Mouse (Mus musculus): ENCODE results near the gene Hacl1. TPM values are rescaled to one million over a fixed set of nuclear protein-coding genes. Genes with fewer than 3 reads are reported as not detected.

Gene Hacl1
- polyA plus RNA-seq, 1 experiment: 4.3 TPM

DNA sequence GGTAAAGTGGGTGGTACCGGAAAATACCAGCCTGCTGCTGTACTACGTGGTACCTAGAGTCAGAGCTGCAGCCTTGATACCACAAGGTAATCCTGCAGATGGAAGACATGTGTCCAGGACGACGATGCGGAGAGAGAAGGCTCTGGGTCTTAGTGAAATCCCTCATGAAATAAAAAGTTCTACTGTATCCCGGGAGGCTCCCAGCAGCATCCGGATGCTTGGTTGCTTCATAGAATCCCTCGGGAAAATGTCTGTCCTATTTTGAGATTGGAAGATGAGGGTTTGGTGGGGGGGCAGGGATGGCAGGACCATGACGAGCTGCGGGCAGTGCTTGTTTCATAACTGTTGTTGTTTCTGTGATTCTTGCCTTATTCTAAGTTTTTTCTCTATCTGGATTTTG is 6.9 kb upstream of the Hacl1 start:
- Histone ChIP-seq H3K4me3 (ENCODE audit: low read depth, low read length) (no peak overlapping the region), H3K27me3 (ENCODE audit: control insufficient read depth, insufficient read depth, low read length) (no peaks in the 10 kb centered on the region), H3K27ac (ENCODE audit: insufficient read depth, low read depth, low read length) (0 out of 2 replicates have a peak overlapping the region, but pooled peaks have one; percentile 42), H3K4me1 (ENCODE audit: control insufficient read depth, insufficient read depth, insufficient read length, low read length) (peaks cover 8% of the 10 kb centered on the region; the same call in 1 of the 2 replicates), H3K36me3 (ENCODE audit: control insufficient read depth, insufficient read depth, low read length) (no peaks in the 10 kb centered on the region)
- no peak for TF ChIP-seq POLR2A (IDR thresholded peaks at IDR 0.05; ENCODE audit: low read depth, low read length)
- TF ChIP-seq CTCF (IDR thresholded peaks at IDR 0.05; ENCODE audit: extremely low read depth, insufficient read length, insufficient replicate concordance, low read depth, low read length): no peak
- WGBS: 88% methylated on average over 10 of the region's 10 CpGs

GRCm38 (mm10) chr14:31645920-31646319 is 4.8 kb upstream of the Hacl1 start:
- WGBS: 89% methylated on average over 7 of the region's 7 CpGs
- H3K27ac ChIP-seq (ENCODE audit: insufficient read depth, low read depth, low read length): no peak overlapping the region

GRCm38 (mm10) chr14:31644931-31645547 is 4.0 kb upstream of the Hacl1 start:
- H3K27ac ChIP-seq (ENCODE audit: insufficient read depth, low read depth, low read length): peak overlapping the region; percentile 89
- 46% methylated on average over 3 of the region's 3 CpGs for WGBS
- no peaks in the 10 kb centered on the region for H3K27me3 ChIP-seq (ENCODE audit: control insufficient read depth, insufficient read depth, low read length)
- TF ChIP-seq POLR2A (IDR thresholded peaks at IDR 0.05; ENCODE audit: low read depth, low read length) (no peak), CTCF (IDR thresholded peaks at IDR 0.05; ENCODE audit: extremely low read depth, insufficient read length, insufficient replicate concordance, low read depth, low read length) (no peak)
- H3K36me3 ChIP-seq (ENCODE audit: control insufficient read depth, insufficient read depth, low read length): no peaks in the 10 kb centered on the region
- no peak overlapping the region for H3K4me3 ChIP-seq (ENCODE audit: low read depth, low read length)
- H3K4me1 ChIP-seq (ENCODE audit: control insufficient read depth, insufficient read depth, insufficient read length, low read length): peaks cover 13% of the 10 kb centered on the region; the same call in 1 of the 2 replicates

More at GRCm38 (mm10) chr14:31645920-31646319, 4.8 kb upstream of the Hacl1 start:
- H3K4me1 ChIP-seq (ENCODE audit: control insufficient read depth, insufficient read depth, insufficient read length, low read length): peaks cover 11% of the 10 kb centered on the region; the same call in 1 of the 2 replicates
- TF ChIP-seq POLR2A (IDR thresholded peaks at IDR 0.05; ENCODE audit: low read depth, low read length) (no peak), CTCF (IDR thresholded peaks at IDR 0.05; ENCODE audit: extremely low read depth, insufficient read length, insufficient replicate concordance, low read depth, low read length) (no peak)
- H3K4me3 ChIP-seq (ENCODE audit: low read depth, low read length): no peak overlapping the region
- H3K36me3 ChIP-seq (ENCODE audit: control insufficient read depth, insufficient read depth, low read length): no peaks in the 10 kb centered on the region
- H3K27me3 ChIP-seq (ENCODE audit: control insufficient read depth, insufficient read depth, low read length): no peaks in the 10 kb centered on the region

DNA sequence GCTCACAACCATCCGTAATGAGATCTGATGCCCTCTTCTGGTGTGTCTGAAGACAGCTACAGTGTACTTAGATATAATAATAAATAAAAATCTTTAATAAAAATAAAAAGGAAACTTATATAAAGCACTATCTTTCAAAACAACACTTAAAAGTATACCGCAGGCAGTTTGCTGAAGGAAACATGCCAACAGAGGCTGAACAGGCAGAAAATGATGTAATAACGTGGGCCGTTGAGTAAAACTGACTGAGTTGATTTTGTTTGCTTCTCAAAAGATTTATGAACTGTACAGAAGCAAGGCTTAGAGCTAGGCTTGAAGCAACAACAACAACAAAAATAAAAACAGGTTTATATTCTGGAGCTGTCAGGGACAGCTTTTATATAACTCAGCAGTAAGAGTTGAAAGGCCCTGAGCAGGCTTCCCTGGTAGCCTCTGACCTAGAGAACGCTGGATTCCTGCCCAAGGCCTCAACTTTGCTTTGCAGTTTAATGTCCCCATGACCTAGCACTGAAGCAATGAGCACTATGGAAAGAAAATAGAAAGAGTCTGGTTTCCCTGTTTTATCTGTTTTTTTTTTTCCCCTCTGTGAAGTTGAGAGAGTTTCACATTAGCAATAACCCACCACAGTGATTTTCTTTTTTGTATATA is 3.2 kb upstream of the Hacl1 start:
- TF ChIP-seq CTCF (IDR thresholded peaks at IDR 0.05; ENCODE audit: extremely low read depth, insufficient read length, insufficient replicate concordance, low read depth, low read length) (no peak), POLR2A (IDR thresholded peaks at IDR 0.05; ENCODE audit: low read depth, low read length) (no peak)
- peaks cover 13% of the 10 kb centered on the region; the same call in 1 of the 2 replicates for H3K4me1 ChIP-seq (ENCODE audit: control insufficient read depth, insufficient read depth, insufficient read length, low read length)
- no peaks in the 10 kb centered on the region for H3K27me3 ChIP-seq (ENCODE audit: control insufficient read depth, insufficient read depth, low read length)
- H3K4me3 ChIP-seq (ENCODE audit: low read depth, low read length): no peak overlapping the region
- no peaks in the 10 kb centered on the region for H3K36me3 ChIP-seq (ENCODE audit: control insufficient read depth, insufficient read depth, low read length)
- 47% methylated on average over 5 of the region's 5 CpGs for WGBS
- peak overlapping the region; percentile 89 for H3K27ac ChIP-seq (ENCODE audit: insufficient read depth, low read depth, low read length)

- Histone ChIP-seq H3K36me3 (ENCODE audit: control insufficient read depth, insufficient read depth, low read length) (no peaks in the 10 kb centered on the region), H3K4me1 (ENCODE audit: control insufficient read depth, insufficient read depth, insufficient read length, low read length) (peaks cover 13% of the 10 kb centered on the region; the same call in 1 of the 2 replicates), H3K4me3 (ENCODE audit: low read depth, low read length) (peak overlapping the region; percentile 66; the same call in 1 of the 2 replicates), H3K27ac (ENCODE audit: insufficient read depth, low read depth, low read length) (peak overlapping the region; percentile 80), H3K27me3 (ENCODE audit: control insufficient read depth, insufficient read depth, low read length) (no peaks in the 10 kb centered on the region)
- 28% methylated on average over 9 of the region's 9 CpGs for WGBS
- no peak for TF ChIP-seq POLR2A (IDR thresholded peaks at IDR 0.05; ENCODE audit: low read depth, low read length)
- no peak for TF ChIP-seq CTCF (IDR thresholded peaks at IDR 0.05; ENCODE audit: extremely low read depth, insufficient read length, insufficient replicate concordance, low read depth, low read length)
Measured at GRCm38 (mm10) chr14:31641506-31642155, 545 bp upstream of the Hacl1 start.

GRCm38 (mm10) chr14:31640346-31640889 is 668 bp downstream of the Hacl1 start, which contains the start of gene Gm49387:
TSS of gene Gm49387 (minus strand) at chr14:31640878.
- TF ChIP-seq CTCF (IDR thresholded peaks at IDR 0.05; ENCODE audit: extremely low read depth, insufficient read length, insufficient replicate concordance, low read depth, low read length): no peak
- peak within 1 kb of the TSS; percentile 80 for H3K27ac ChIP-seq (ENCODE audit: insufficient read depth, low read depth, low read length)
- WGBS: 3% methylated on average over 26 of the region's 26 CpGs

More at GRCm38 (mm10) chr14:31640346-31640889, 668 bp downstream of the Hacl1 start, which contains the start of gene Gm49387:
- no peaks in the 10 kb centered on the region for H3K27me3 ChIP-seq (ENCODE audit: control insufficient read depth, insufficient read depth, low read length)
- peak within 1 kb of the TSS; percentile 66 for H3K4me3 ChIP-seq (ENCODE audit: low read depth, low read length)
- H3K4me1 ChIP-seq (ENCODE audit: control insufficient read depth, insufficient read depth, insufficient read length, low read length): peaks cover 12% of the 10 kb centered on the region; the same call in 1 of the 2 replicates
- no peaks in the 10 kb centered on the region for H3K36me3 ChIP-seq (ENCODE audit: control insufficient read depth, insufficient read depth, low read length)

Data from small intestine, adult 2 months (tissue).